Mouse (Mus musculus): ENCODE data around the gene Fry. TPM values are rescaled to one million over a fixed set of nuclear protein-coding genes. Genes with fewer than 3 reads are reported as not detected.

Fry gene
- total and polyA plus RNA-seq, 3 experiments = 1.9 to 2.3 TPM; not detected in 1

GRCm38 (mm10) chr5:150389589-150390377, 271.3 kb downstream of the Fry start (continued):
- TF ChIP-seq TBP (IDR thresholded peaks at IDR 0.05; ENCODE audit: low read depth, low read length) = 0 out of 2 replicates have a peak, but pooled peaks have one; percentile 18
- peak; percentile 91 for TF ChIP-seq MYC (IDR thresholded peaks at IDR 0.05; ENCODE audit: low read depth, low read length)
- no peak for TF ChIP-seq SMC3 (IDR thresholded peaks at IDR 0.05; ENCODE audit: low read depth, low read length)

GRCm38 (mm10) chr5:150390422-150390821, 272.0 kb downstream of the Fry start:
- peak overlapping the region; percentile 42 for H3K27ac ChIP-seq (ENCODE audit: control insufficient read depth, low read depth, low read length)
- no peaks in the 10 kb centered on the region for H3K9me3 ChIP-seq (replicated peaks; ENCODE audit: insufficient read depth, low read length)
- peak overlapping the region; percentile 14 to 35 for H3K4me3 ChIP-seq (ENCODE audit: control insufficient read depth in 1 of 2, insufficient read depth in 1 of 2, low read depth in 2 of 2, low read length in 2 of 2)
- H3K36me3 ChIP-seq (ENCODE audit: control insufficient read depth in 1 of 2, insufficient read depth in 2 of 2, low read length in 2 of 2) = peaks cover 0 to 12% of the 10 kb centered on the region in 2 experiments; a peak in 2 of 4 replicates
- DNase-seq (ENCODE audit: low read depth, low spot score) = peak; percentile 84
- no peaks in the 10 kb centered on the region for H3K27me3 ChIP-seq (ENCODE audit: control insufficient read depth in 1 of 2, insufficient read depth in 2 of 2, low read length in 2 of 2)
- H3K9ac ChIP-seq (ENCODE audit: control insufficient read depth, low read depth, low read length, poor library complexity, severe bottlenecking) = no peak overlapping the region
- TF ChIP-seq MYB (IDR thresholded peaks at IDR 0.05; ENCODE audit: low read depth, low read length) (peak; percentile 74), GATA1 (IDR thresholded peaks at IDR 0.05; ENCODE audit: low read depth, low read length) (peak; percentile 36; the same call in 1 of the 2 replicates), EP300 (IDR thresholded peaks at IDR 0.05; ENCODE audit: low read depth in 1 of 2, low read length in 2 of 2) (peak in 1 of 2 experiments; percentile 54; a peak in 2 of 4 replicates), USF1 (IDR thresholded peaks at IDR 0.05; ENCODE audit: low read depth, low read length) (peak; percentile 4; the same call in 1 of the 2 replicates), CHD2 (IDR thresholded peaks at IDR 0.05; ENCODE audit: low read length) (no peak), JUND (IDR thresholded peaks at IDR 0.05; ENCODE audit: low read depth, low read length) (0 out of 2 replicates have a peak, but pooled peaks have one; percentile 5), TCF12 (IDR thresholded peaks at IDR 0.05; ENCODE audit: low read depth, low read length) (peak; percentile 75; the same call in 1 of the 2 replicates), HCFC1 (IDR thresholded peaks at IDR 0.05; ENCODE audit: low read depth, low read length) (0 out of 2 replicates have a peak, but pooled peaks have one; percentile 30), MAZ (IDR thresholded peaks at IDR 0.05; ENCODE audit: low read depth, low read length) (peak; percentile 52; the same call in 1 of the 2 replicates), RCOR1 (IDR thresholded peaks at IDR 0.05; ENCODE audit: low read depth, low read length) (peak; percentile 86), KAT2A (conservative IDR thresholded peaks at IDR 0.05; ENCODE audit: low read depth, low read length) (no peak), MAX (IDR thresholded peaks at IDR 0.05; ENCODE audit: low read length) (no peak), USF2 (IDR thresholded peaks at IDR 0.05; ENCODE audit: borderline replicate concordance in 1 of 2, insufficient read depth in 1 of 2, low read depth in 1 of 2, low read length in 2 of 2) (no peak), MAFK (IDR thresholded peaks at IDR 0.05; ENCODE audit: borderline replicate concordance, low read depth, low read length) (peak; percentile 44; the same call in 1 of the 2 replicates), ELF1 (IDR thresholded peaks at IDR 0.05; ENCODE audit: low read depth, low read length) (no peak), POLR2AphosphoS5 (IDR thresholded peaks at IDR 0.05; ENCODE audit: borderline replicate concordance, low read depth, low read length) (no peak), TBP (IDR thresholded peaks at IDR 0.05; ENCODE audit: low read depth, low read length) (no peak), ZC3H11A (IDR thresholded peaks at IDR 0.05; ENCODE audit: low read depth, low read length) (no peak), BHLHE40 (IDR thresholded peaks at IDR 0.05; ENCODE audit: borderline replicate concordance, low read depth, low read length) (peak; percentile 50; the same call in 1 of the 2 replicates), ZMIZ1 (IDR thresholded peaks at IDR 0.05; ENCODE audit: low read depth, low read length) (no peak), SMC3 (IDR thresholded peaks at IDR 0.05; ENCODE audit: low read depth, low read length) (no peak), NRF1 (IDR thresholded peaks at IDR 0.05; ENCODE audit: insufficient read depth, low read depth, low read length, poor library complexity, severe bottlenecking) (no peak), ETS1 (IDR thresholded peaks at IDR 0.05; ENCODE audit: low read depth, low read length) (peak; percentile 96), ZNF384 (IDR thresholded peaks at IDR 0.05; ENCODE audit: low read depth, low read length) (no peak), RAD21 (IDR thresholded peaks at IDR 0.05; ENCODE audit: low read depth, low read length) (no peak), NELFE (IDR thresholded peaks at IDR 0.05; ENCODE audit: low read depth, low read length) (0 out of 2 replicates have a peak, but pooled peaks have one; percentile 26), TAL1 (IDR thresholded peaks at IDR 0.05; ENCODE audit: low read length) (peak; percentile 50; the same call in 1 of the 2 replicates)
- H3K4me1 ChIP-seq (ENCODE audit: control insufficient read depth in 1 of 2, insufficient read depth in 2 of 2, low read length in 2 of 2) = peaks cover 10 to 15% of the 10 kb centered on the region in 2 experiments
- no peaks in the 10 kb centered on the region for H3K79me2 ChIP-seq (ENCODE audit: control insufficient read depth, insufficient read depth, low read length, poor library complexity)
